Mouse (Mus musculus) adrenal gland, postnatal 10 days (tissue): ENCODE measurements around the gene B4galt4. TPM values are rescaled to one million over a fixed set of nuclear protein-coding genes. Genes with fewer than 3 reads are reported as not detected.
"Not testable (repeated sequence)": the region's sequence is repeated elsewhere in the genome, so short reads cannot be mapped to it uniquely, and the experiment has no call there.

Source experiments
- DNase-seq: peaks from one replicate; pipeline ENCODE4 v3.0.0; 2021; ENCODE audit warnings: mixed read lengths
- long read RNA-seq, 2 experiments: library from polyadenylated mRNA; stranded (forward); transcript quantifications; one replicate each; pipeline ENCODE4 v2.0.0; 2021
- total RNA-seq, 2 experiments: library from RNA; stranded (reverse); gene quantifications; 2 replicates each; pipeline ENCODE4 v1.2.3; 2021

The B4galt4 gene
- total RNA-seq, result 10 to 100 TPM; 11.9 to 12.0 TPM
- long read RNA-seq, experiment 1, transcript B4galt4-201 (7 exons, 2,304 nt), result major isoform, 6 of 17 reads
- long read RNA-seq, experiment 1, partial matches to known transcripts, result 2 of 17 reads
- long read RNA-seq, experiment 1, other reads (novel, unspliced or antisense), result 3 of 17 reads
- long read RNA-seq, experiment 2, partial matches to known transcripts, result 0 of 5 reads
- long read RNA-seq, experiment 2, other reads (novel, unspliced or antisense), result 1 of 5 reads

DNA sequence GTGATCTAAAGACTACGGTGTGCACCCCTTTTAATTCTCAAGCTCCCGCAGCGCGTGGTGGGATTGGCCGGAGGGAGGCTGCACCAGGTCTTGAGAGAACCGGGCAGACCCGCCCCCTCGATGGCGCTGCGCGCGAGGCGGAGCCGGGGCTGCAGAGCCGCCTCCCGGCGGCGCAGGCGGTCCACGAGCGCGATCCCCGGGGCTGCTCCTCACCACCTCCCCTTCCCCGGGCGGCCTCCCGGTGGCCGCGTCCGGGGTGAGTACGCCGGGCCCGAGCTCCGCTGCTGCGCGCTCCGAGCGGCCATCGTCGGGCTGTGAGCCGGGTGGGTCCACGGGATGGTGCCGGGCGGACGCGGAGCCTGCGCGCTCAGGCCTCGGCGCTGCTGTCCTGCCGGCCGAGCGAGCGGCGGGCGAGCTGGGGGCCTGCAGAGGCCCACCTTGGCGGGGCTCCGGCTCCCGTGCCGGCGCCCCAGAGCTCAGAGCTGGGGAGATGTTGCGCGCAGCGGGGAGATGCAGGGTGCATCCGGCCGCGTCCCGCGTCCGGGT lies at the start of gene B4galt4:
Gene B4galt4, plus strand, starts transcription at position 152 of the 546 bp plus-strand sequence.
- DNase-seq, result peak; percentile 89

DNA sequence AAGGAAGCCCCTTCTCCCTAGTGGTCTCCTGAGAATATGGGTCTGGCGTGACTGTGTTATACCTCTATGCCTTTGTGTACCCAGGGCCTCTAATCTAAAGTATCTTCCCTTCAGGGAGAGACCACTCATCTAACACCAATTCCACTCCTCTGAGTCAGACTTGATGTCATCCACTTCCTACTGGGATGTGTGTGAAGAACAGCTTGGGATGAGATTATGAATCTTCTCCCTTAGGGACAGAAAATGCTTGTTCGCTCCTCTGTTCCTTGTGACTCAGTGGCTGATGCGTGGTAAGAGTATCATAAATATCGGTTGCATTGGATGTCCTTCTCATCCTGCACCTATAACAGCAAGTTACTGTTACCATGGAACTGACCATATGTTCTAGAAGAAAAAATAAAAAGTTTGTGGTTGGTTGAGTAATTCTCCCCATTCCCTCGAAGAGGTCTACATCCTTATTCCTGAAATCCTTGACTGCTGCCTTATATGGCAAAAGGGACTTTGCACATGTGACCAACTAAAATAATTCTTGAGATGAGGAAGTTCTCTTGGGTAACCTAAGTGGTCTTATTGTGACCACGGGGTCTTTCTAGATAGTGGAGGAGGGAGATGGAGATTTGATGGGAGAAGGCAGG lies 47.0 kb upstream of the B4galt4 start:
- DNase-seq, result no peak

DNA sequence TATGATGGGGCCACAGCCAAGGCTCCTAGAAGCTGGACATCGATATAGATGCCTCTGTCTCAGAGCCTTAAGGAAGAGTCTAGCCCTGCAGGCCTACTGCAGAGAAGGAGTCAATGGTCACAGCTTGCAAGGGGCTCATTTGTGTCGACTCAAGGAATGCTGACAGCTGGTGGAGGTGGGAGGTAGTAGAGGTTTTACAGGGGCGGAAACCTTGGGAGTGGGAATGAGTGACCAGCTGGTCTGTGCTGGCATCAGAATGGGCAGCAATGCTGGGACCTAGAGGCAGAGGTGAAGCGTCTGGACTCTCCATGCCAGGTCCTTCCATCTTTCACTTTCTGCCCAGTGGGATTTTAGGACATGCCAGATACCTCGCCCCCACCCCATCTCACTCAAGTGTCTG lies 46.5 kb upstream of the B4galt4 start:
- DNase-seq, result no peak

DNA sequence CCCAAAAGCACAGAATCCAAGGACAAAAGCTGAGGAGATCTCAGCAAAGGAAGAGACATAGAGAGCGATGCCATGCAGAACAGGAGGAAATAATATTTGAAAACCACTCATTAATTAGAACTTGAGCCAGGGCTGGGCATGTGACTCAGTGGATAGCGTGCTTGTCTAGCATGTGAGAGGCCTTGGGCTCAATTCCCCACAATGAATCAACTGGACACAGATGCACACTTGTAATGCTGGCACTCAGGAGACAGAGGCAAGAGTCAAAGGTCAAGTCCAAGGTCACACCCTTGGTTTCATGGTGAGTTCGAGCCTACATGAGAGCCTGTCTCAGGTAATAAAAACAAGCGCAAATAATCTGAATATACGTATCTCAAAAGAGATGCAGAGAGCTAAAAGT lies 44.5 kb upstream of the B4galt4 start:
- DNase-seq, result peak; percentile 48

DNA sequence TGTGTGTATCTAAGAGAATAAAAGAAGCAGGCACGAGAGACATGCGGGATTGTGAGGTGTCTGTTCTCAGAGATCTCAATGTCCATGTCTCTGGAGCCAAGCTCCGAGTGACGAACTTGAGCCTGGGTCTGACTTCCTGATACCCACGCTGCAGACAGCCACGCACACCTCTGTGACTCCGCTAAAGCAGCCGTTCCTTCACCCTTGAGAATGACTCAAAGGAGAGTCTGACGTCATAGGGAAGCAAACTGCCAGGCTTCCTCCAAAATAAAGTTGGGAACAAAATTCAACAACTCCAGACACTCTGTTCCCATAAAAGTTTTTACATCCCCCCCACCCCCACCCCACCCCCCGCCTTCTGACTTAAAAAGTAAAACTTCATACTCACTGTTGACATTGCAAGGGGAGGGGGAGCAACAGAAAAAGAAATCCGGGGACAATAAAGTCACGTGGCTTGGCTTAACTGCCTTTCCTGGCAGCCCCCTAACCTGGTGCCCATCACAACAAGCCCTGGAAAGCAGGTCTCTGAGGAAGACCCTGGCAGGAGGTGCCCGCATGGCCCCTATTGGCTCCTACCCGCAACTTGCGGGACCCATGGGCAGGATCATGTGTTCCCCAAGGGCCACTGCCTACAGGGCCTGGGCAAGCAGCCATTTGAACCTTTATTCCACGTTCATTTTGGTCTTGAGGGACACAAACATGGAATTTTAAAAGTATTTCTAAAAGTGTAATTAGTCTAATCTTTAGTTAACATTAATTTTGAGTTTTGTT lies 41.5 kb upstream of the B4galt4 start:
- DNase-seq, result peak; percentile 44

DNA sequence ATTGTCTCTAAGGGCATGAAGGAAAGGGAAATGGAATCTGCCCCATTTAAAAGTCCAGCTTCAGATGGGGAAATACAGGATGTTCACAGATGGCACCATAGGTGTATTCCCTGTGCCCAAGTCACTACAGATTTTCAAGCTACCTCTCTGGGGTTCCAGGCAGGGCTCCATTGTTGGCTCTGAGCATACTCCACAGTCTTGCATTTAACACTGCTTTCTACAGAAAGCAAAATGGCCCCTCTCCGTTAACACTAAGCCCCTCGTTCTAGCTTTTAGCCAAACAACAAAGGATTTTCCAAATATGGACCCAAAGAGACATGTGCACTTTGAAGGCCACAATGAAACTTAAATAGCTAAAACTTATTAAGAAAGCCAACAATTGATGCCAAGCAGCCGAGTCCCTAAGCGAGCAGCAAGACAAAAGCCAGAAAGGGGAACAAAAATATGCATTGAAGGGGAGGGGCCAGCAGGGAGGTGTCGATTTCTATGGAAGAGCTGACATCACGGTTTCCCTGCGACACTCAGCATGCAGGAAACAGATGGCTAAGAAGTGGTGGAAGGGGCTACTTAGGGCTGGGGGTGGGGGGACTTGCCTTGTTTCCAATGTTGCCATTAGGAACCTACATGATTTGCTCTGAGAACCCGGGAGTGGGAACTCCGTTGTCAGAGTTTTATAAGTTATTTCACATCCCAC lies 40.4 kb upstream of the B4galt4 start:
- DNase-seq, result no peak

DNA sequence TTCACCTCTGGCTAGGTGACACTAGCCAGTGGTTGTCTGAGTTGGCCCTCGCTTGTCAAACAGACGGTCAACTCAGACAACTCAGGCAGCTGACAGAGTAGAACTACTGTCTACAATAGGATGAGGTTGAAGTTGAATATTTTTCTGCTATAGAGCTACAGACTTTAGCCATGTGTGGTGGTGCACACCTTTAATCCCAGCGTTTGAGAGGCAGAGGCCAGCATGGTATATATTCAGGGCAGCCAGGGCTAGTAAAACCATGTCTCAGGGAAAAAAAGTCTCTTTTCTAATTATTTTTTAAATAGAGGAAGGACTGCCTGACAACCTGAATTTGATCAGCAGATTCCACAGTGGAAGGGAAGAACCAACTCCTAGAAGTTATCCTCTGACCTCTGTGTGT lies 39.7 kb upstream of the B4galt4 start:
- DNase-seq, result no peak

DNA sequence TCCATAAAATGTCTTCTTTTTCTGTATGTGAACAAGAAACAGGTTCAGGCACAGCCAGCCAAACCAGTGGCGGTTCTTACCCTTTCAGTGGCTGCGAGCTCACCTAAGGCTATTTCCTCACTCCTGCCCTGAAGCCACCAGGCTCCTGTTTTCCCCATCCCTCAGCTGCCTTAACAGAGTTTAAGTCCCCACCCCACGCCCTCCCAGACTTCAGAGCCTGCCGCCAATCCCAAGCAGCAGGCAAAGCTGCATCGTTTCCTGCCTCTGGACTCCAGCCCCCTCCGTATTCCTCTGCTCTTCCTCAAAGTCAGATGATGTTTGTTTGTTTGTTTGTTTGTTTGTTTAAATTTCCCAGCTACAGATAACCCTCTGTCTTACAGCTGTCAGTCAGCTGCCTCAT lies 38.6 kb upstream of the B4galt4 start:
- DNase-seq, result no peak

DNA sequence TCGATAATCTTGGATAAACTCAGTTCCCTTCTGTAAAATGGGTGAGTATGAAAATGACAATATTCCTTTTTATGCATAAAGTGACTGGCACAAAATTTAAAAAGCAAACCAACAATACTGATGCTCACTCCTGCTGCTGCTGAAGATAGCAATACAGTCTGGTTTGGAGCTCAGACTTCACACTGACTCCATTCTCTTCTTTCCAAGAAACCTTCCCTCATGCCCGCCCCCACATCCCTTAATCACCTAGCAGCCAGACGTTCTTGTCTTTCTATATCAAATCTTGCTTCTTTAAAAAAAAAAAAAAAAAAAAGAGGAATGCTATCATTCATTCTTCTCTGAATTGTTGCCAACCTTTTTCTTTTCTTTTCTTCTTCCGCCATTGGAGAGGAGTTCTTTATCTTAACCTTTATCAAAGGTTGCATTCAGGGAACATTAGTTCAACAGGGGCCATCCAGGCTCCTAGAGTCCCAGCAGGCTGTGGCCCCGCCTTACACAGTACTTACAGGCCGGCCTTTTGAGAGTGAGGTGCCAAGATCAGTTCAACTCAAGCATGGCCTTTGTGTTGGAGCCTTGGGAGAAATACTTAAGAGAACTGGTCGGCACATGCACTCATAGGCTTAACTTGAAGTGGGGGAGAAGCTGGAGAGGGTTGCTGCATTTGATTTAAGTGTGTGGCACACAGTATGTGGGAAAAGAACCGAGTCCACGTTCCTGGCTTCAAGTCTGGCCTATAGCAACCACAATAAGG lies 36.4 kb upstream of the B4galt4 start:
- no peak for DNase-seq

DNA sequence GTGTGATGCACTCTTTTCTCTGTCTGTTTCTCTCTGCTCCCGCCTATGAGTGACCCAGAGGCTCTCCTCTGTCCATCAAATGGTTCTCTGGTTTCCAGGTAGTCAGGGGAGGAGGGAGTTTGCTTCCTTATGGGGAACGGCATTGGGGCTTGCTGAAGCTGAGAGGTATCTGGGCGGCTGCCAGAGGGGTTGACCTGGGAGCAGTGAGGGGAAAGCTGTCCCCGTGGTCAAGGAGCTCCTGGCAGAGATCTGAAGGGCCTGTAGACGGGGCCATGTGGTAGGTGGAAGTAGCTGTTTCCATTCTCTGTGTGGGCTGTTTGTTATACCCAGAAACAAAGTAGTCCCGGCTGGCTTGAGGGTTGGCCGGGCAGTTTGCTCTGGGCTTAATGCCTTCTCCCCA lies 35.3 kb upstream of the B4galt4 start:
- DNase-seq, result no peak

DNA sequence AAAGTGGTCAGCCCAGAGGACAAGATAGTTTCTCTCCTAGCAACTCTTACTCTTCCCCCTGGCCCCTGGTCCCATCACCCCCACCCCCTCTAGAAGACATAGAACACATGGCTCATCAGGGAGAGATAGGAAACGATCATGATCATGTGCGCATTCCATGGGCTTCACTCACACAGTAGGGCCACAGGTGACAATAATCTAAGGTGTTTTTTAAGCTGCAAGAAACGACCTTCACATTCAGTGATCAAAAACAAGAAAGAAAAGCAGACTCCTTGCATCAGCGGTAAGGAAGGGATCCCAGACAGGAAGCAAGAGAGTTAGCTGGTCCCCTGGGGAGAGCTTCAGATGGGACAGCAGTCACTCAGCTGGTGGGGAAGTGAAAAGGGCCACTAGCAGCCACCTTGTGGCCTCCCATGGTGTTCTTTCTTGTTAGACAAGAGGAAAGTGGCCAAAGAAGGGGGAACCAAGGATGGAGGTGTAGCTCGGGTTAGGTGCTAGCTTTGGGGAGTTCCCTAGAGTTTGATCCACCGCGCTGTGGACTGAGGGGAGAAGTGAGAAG lies 33.0 kb upstream of the B4galt4 start:
- DNase-seq, result no peak

DNA sequence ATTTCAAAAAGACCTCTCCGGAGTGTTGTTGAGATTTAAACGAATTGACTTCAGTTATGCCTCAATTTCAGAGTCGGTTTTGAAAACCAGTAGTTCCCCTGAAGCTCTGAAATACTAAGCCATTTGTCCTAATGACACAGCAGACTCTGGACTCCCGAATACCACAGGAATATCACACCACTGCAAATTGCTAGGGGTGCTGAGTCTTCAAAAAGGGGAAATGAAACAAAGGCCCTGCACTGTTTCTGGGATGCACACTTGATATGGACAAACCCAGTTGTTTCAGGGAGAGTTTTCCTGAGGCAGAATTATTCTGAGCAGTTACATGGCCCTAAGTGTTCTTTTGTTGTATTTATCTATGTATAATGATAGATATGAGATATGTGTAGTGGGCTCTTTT lies 30.8 kb upstream of the B4galt4 start:
- no peak for DNase-seq

DNA sequence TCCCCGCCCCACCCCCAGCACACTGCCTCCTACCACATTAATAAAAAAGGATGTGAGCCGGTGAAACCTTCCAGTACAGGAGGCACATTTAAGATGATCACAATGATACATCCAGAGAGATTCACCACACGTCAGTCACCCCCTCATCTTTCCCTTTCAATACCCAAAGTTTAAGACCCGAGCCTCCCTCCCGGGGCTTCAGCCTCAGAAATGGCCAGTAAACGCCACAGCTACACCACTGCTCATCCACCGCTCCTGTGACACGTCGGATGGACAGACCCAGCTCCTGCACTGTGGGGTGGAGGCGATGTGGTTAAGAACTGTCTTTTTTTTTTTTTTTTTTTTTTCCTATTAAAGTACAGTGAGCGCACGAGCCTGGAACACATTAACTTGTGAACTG lies 30.0 kb upstream of the B4galt4 start:
- peak; percentile 36 for DNase-seq

DNA sequence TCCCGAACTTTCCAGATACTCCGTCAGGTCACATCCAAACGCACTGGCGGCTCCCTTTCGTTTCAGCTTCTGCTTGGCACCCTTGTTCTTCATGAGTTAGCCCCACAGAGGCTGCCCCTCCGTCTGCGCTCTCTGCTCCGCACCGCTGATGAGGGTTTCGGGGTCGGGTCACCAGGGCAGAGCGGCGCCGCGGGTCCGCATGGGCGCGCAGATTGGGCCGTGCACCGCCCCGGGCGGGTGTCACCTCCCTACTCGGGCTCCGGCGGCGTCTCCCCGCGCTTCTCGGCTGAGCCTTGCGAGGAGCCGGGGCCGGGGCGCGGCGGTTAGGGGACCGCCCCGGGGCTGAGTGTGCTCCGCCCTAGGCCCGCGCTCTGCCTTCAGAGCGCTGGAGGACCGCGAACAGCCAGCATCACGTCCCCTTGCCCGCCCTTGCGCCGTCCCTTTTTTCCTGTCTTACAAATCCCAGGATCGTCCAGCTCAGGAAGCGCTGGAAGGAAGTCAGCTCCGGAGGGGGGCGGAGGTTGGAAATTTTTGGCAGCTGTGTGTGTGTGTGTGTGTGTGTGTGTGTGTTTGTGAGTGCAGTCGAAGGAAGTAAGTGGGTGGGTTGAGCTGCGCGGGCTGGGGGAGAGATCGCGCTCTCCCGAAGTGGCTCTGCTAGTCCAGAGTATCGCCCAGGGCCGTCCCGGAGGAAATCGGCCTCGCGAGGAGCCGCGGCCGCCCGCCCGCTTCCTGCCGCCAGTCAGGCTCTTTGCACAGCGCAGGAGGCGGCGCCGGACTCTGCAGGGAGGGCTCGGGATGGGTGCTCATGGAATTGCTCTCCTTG lies 29.3 kb upstream of the B4galt4 start, which contains the start of gene Arhgap31:
Gene Arhgap31, minus strand, starts transcription at position 694 of the 823 bp plus-strand sequence.
- DNase-seq, result peak; percentile 88

DNA sequence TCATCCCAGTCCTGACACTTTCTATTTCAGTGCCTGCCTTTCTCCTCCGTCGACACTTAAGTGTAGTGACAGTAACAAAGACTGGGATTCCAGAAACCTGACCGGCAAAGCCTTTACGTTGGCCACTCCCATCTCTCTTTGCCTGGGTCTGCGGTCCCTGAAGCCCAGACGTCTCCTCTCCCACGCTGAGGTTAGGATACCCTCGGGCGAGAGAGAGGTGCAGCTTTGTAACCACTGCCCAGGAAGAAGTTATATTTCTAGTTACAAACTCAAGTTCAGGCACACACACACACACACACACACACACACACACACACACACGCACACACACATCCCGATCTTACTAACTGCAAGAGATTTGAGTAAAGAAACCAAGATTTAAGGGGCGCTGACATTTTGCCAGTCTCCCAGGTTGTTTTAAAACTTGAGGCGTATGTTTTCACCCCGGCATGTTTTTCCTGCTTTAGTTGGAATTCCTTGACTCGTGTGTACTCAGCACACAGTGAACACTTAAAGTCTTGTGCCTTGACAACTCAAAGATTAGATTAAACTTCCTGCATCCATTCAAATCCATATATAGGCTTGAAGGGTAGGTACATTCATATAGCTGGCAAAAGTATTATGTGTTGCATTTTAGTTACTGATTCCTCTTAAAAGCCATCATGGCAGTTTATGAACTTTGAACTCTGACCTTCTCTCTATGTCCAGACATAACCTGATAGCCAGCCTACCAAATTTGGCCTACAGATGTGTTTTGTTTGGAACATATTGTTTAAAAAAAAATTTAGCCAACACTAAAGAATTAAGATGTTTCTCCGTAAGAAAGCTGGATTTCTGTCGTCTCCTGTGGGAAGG lies 28.4 kb upstream of the B4galt4 start:
- DNase-seq, result no peak

DNA sequence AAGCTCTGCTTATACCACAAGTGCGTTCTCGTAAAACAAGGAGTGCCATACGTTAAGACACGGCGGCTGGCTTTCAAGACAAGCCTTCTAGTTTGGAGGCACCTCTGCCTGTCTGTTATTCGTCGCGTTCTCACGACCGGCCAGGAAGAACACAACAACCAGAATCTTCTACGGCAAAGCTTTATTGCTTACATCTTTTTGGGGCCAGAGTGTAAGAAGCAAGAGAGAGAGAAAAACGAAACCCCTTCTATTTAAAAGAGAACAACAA lies 27.9 kb upstream of the B4galt4 start:
- DNase-seq, result not testable (repeated sequence)

DNA sequence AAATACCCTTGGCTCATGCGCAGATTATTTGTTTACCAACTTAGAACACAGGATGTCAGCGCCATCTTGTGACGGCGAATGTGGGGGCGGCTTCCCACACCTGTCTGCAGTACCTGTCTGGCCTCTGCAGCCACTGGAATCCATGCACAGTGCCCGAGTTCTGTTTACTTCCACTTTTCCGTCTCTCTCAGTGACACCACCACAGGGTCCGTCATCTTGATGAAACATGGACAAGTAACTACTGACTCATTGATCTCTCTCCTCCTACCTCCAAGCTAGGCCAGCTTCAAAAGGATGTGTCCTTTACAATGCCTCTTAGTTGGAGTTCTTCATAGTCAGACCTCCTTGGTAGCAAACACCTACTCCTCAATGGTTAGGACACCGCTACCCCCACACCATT lies 20.7 kb upstream of the B4galt4 start:
- DNase-seq, result no peak

DNA sequence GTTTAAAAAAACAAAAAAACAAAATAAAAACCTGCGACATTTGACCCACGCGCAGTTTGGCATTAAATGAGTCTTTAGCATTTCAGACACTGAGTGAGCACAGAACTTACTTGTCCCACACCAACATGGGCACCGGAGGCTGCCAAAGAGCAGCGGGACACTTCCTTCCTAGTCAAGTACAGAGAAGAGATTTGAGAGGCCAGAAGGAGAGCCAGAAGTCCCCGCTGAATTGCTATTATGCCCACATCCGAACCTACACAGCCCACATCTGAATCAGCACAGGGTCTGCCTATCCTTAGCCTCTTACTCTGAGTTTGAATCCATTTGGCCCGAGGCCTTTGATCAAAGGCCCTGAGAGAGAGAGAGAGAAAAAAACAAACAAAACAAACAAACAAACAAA lies 17.8 kb upstream of the B4galt4 start:
- DNase-seq, result no peak

DNA sequence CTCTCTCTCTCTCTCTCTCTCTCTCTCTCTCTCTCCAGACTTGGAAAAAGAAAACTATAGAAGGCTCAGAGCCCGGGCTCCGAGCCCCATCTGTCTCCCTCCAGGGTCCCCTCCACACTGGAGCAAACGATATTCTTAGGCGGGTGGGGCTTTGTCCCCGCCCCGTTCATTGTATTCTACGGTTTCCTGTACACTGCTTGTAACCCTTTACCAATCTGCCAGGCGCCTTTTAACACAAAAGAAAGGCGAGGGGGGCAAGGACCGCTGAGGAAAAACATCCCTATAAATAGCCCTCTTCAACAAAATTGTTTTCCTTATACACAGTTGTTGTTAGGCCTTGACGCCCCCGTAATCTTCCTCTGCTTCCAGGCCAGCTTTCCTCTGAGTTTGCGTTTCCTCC lies 17.1 kb upstream of the B4galt4 start:
- peak; percentile 27 for DNase-seq
